Mouse (Mus musculus): Measurements from ENCODE around the gene Golga5.

Golga5 gene

DNA sequence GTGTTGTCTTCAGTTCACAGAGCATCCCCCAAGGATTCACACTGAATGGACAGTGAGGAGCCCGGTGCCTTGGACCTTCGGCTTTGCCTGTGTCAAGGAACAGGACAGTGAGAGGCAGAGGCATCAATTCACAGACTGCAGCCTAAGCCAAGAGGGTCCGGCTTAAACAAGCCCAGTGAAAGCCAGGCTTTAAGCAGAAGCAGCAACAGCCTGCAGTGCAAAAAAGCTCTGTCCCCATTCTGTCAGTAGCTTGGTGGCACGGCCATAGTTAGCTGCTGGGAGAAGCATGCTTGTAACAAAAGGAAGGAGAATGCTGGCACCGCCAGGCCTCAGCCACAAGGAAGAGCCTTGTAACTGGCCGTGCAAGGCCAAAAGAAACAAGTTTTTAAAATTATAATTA is 45.2 kb downstream of the Golga5 start:
- no peak for DNase-seq (ENCODE audit: low spot score)

DNA sequence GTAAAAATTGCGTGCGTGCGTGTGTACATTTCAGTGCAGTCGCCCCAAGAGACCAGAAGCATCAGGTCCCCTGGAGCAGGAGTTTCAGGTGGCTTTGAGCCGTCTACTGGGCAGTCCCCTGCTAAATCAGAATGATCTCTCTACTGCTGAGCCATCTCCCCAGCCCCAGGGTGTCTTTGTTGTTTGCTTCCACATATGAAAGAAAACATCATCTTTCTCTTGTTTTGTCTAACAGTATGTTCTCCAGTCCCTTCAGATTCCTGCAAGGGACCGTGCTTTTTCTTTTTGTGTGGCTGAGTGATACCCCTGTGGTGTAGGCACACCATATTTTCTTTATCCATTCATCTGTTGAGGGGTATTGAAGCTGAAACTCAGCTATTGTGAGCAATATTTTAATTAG is 45.8 kb downstream of the Golga5 start:
- DNase-seq (ENCODE audit: low spot score): no peak

DNA sequence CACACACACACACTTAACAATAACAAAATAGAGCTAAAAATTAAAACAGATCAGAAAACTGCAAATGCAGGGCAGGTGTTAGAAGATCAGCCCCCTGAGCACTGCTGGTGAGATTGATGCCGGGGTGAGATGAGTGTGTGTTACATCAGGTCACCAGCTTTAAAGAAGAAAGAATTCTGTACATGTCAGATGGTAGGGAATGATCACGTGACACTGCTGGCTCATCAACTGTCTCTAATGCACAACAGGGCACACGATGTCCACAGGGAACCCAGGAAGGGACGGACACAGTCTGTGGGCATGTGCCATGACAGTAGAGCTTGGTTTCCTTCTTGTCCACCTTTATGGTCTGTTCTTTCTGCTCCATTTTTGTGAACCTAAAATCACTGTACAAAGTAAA is 47.2 kb downstream of the Golga5 start:
- DNase-seq (ENCODE audit: low spot score): no peak

DNA sequence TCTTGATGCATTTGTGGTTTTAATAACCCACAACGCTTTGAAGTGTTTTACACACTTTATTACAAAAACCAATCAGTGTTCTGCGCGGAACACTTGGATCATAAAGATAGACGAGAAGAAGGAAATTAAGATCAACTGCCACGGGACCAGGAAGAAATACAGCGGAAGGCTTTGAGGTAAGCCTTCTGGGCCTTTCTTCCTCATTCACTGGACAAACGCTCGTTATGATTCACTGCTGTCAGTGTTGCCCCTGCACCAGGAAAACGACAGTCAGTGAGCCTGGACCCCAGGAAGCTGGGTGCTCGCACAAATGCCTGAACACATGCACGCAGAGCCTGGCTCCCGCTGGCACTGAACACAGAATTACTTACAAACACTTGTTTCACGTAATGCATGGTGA is 48.7 kb downstream of the Golga5 start:
- DNase-seq (ENCODE audit: low spot score): no peak

DNA sequence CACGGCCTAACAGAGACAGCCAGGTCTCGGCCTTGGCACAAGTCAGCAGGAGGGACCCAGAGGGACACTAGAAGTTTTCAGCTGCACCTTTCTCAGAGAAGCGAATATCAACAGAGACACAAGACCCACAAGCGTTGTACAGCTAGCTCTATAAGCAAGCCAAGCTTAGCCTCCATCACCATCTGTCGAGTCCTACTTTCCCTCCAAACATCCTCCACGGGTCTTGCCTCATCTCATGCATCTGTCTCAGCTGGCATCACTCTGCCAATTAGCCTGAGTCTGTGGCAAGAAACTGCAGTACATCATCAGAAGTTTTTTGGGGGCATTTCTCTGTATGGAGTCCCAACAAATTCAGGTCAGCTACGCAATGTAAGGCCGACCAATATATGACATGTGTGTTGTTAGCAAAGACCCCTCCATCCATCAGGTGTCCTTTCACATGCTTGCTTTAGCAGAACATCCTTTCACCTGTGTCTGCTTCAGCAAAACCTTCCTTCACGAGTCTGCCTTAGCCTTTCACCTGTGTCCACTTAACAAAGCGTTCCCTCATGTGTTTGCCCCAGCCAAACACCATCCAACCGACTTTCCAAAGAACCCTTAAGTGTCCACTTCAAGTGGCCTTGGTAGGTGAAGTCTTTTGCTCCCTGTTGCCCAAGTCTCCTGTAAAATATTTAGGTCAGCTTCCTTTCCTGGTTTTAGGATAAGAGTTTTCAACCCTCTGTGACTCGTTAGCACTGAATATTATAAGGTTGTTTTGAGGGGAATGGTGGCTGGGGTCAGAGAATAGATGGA is 51.2 kb downstream of the Golga5 start:
- no peak for DNase-seq (ENCODE audit: low spot score)

DNA sequence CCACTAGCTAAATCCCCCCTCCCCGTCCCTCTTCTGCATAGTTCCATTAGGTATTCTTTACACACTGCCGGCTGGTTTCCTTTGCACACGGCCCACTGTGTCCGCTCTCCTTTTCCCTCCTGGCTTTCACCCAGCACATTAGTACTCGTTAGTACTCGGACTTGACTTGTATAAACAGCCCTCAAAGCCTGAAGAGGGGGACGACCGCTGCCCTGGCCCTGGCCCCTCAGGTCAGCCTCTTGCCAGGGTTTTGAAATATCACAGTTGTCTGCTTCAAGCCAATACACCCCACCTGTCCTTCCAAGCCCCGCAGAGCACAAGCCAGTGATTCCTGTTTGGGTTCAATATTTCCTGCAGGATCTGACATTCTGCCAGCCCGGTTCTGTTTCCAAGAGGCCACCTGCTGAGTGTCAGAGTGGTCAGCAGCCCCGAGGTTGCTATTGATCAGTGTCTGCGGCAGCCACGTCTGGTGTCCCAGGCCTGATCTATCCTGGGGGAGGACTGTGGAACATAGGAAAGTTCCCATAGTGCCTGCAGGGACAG is 52.9 kb downstream of the Golga5 start:
- no peak for DNase-seq (ENCODE audit: low spot score)

DNA sequence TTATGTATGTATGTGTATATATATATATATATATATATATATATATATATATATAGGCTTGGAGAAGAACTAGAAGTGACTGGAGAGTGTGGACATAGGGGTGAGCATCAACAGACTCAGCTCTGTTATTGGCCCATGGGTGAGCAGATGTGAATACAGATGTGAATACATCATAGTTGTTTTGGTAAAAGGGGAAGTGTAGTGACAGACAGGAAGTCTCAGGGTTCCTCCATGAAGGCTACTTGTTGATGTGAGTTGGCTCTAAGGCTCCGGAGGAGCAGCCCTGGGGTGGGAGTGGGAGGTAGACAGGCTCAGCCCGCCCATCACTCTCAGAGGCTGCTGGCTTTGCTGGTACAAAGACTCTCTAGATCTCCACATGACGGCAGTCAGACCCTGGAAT is 55.3 kb downstream of the Golga5 start:
- no peak for DNase-seq (ENCODE audit: low spot score)

DNA sequence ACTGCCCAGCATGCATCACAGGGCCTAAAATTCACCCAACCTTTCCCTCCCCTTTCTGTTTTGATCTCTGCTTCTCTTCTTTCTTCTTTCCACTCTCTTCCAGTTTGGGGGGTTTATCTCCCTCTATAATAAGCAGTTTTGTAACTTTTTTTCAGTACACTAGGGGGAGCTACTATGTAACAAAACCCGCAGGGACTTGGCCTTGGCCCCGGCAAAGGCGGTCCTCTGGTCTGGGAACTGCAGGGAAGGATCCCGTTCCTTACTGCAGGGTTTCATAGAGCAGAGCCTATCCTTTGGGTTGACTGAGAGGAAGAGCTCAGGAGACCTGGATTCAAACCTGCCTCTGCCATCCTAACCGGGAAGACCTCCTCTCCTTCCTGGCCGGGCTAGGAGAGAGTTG is 55.8 kb downstream of the Golga5 start:
- DNase-seq (ENCODE audit: low spot score): peak; percentile 4

DNA sequence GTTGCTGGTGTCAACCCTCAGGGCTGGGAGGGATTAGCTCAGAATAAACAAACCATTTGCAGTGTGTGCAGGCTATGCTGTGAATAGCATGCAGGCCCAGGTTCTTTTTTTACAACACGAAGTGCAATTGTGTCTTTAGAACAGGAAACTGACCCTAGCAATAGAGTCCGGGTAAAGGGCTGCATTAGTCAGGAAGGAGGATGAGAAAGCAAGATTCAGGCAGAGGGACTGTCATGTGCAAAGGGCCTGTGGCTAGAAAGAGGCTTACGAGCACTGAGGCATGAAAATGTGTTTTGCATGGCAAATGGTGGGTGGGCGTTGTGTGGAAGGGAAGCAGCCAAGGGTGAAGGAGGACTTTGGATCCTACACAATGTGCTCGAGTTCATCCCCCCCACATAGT is 59.1 kb downstream of the Golga5 start:
- DNase-seq (ENCODE audit: low spot score): no peak

DNA sequence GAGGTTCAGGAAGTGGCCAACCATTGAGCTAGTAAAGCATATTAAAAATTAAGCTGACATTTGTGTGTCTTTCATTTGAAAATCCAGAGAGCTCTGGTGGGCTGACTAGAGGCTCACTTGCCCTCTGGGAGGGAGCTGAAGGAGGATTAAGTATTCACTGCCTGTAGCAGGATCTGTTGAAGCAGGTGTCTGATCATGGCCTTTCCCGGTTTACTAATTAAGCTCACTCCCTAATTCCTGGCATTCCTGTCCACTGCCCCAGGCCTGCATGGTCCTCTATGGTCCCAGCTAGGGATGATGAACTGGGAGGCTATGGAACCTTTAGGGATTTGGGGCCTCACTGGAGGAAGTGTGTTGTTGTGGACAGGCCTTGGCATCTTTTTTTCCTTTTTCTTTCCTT is 66.9 kb downstream of the Golga5 start:
- DNase-seq (ENCODE audit: low spot score): no peak

DNA sequence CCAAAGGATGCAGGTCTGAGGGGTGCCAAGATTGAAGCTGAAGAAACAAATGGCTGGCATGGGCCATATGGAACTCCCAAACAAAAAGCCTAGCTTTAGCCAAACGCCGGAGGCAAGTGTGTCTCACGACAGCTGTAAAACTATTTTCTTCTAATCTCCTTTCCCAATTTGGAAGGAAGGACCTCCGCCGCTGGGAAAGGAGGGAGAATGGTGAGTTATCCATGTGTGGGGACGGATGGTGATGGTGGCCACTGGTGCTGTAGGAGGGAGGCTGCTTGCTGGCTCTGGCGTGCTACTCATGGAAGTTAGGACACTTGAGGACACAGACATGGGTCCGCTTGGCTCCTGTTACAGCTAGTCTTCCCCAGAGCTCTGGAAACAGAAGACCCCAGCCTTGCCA is 71.3 kb downstream of the Golga5 start:
- no peak for DNase-seq (ENCODE audit: low spot score)

DNA sequence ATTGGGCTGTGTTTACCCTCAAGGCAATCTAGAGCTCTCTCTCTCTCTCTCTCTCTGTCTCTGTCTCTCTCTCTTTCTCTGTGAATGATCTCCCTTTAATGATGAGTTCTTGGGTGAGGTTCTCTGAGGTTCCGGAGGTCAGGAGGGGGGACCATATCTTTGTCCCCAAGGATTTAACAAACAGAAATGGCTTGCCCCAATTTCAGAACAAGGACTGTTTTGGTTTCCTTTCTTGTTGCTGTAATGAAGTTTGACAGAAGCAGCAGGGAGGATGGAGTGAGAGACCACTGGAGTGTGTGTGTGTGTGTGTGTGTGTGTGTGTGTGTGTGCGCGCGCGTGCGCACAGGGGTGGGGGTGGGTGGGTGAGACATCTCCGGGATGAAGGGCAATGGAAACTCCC is 72.2 kb downstream of the Golga5 start:
- no peak for DNase-seq (ENCODE audit: low spot score)

DNA sequence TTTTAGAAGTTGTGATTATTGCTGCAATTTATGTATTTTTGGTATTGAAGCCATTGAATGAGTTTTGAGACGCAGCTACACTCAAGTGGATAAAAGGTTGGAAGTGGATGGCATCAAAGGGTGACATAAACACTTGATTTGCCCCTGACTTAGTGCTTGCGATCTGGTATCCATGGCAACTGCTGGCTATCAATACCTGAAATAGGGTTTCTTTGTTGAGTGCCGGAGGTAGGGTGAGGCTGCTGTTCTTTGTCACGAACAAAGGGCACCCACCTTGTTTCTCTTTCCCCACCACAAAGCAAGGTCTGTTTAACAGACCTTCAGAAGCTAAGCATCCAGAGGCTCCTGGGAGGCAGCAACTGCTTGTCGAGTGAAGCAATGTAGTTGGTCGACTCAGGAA is 76.2 kb downstream of the Golga5 start:
- no peak for DNase-seq (ENCODE audit: low spot score)
